Mouse (Mus musculus) forebrain, embryonic 13.5 days (tissue): ENCODE measurements around the gene Wdr90. TPM values are rescaled to one million over a fixed set of nuclear protein-coding genes. Genes with fewer than 3 reads are reported as not detected.

Source experiments
- ATAC-seq: fragments of 200-750 bp; cut with Nextera tagmentation; 2 replicates; pipeline ENCODE4 v1.8.0; 2017
- H3K27ac ChIP-seq: fragments of 300-500 bp; sonication (generic); 2 replicates; pipeline ENCODE4 v1.5.1; 2015; ENCODE audit warnings: inconsistent platforms, mild to moderate bottlenecking, moderate library complexity
- H3K27me3 ChIP-seq: fragments of 300-500 bp; sonication (generic); 2 replicates; pipeline ENCODE4 v1.6.1; 2015; ENCODE audit warnings: mild to moderate bottlenecking, inconsistent platforms
- H3K36me3 ChIP-seq: fragments of 300-500 bp; sonication (generic); 2 replicates; pipeline ENCODE4 v1.6.1; 2015; ENCODE audit warnings: mild to moderate bottlenecking, inconsistent platforms; ENCODE audit not compliant: poor library complexity, severe bottlenecking
- H3K4me1 ChIP-seq: fragments of 300-500 bp; sonication (generic); 2 replicates; pipeline ENCODE4 v1.6.1; 2015; ENCODE audit warnings: inconsistent platforms
- H3K4me2 ChIP-seq: fragments of 300-500 bp; sonication (generic); 2 replicates; pipeline ENCODE4 v1.6.1; 2015; ENCODE audit warnings: inconsistent platforms, mild to moderate bottlenecking, moderate library complexity
- H3K4me3 ChIP-seq: fragments of 300-500 bp; sonication (generic); 2 replicates; pipeline ENCODE4 v1.5.1; 2015; ENCODE audit warnings: mild to moderate bottlenecking, inconsistent platforms
- H3K9ac ChIP-seq: fragments of 300-500 bp; sonication (generic); 2 replicates; pipeline ENCODE4 v1.6.1; 2015; ENCODE audit warnings: mild to moderate bottlenecking, inconsistent platforms
- H3K9me3 ChIP-seq: fragments of 300-500 bp; sonication (generic); replicated peaks from 2 replicates; pipeline ENCODE4 v1.6.1; 2016; ENCODE audit warnings: inconsistent platforms
- WGBS: fragments of 180-500 bp; shearing (Covaris S2); methylation state at CpG from one replicate; pipeline ENCODE4 v1.1.7; 2015; 5-methylcytosine and 5-hydroxymethylcytosine counted together
- polyA plus RNA-seq: library from polyadenylated mRNA; unstranded; fragments of >200 nt; fragmentation: Nextera tagmentation; extraction: Ambion mirVana; gene quantifications from 2 replicates; pipeline ENCODE4 v1.2.1, GENCODE M21; 2015

Gene Wdr90
- polyA plus RNA-seq, 1 experiment from 2014 or later = 24.9 TPM

GRCm38 (mm10) chr17:25840519-25840918 is 20.8 kb downstream of the Wdr90 start:
- H3K36me3 ChIP-seq = peaks cover 56% of the 10 kb centered on the region
- 93% methylated on average over 6 of the region's 6 CpGs for WGBS

GRCm38 (mm10) chr17:25839455-25840235 is 21.7 kb downstream of the Wdr90 start:
- H3K9ac ChIP-seq = no peak overlapping the region
- peaks cover 57% of the 10 kb centered on the region for H3K36me3 ChIP-seq
- ATAC-seq = no peak
- 87% methylated on average over 14 of the region's 14 CpGs for WGBS
- no peaks in the 10 kb centered on the region for H3K27me3 ChIP-seq
- H3K4me3 ChIP-seq = no peak overlapping the region
- no peaks in the 10 kb centered on the region for H3K9me3 ChIP-seq
- H3K27ac ChIP-seq = no peak overlapping the region
- H3K4me1 ChIP-seq = peaks cover 49% of the 10 kb centered on the region
- no peak overlapping the region for H3K4me2 ChIP-seq

More at GRCm38 (mm10) chr17:25840519-25840918, 20.8 kb downstream of the Wdr90 start:
- Histone ChIP-seq H3K27ac (no peak overlapping the region), H3K9ac (no peak overlapping the region), H3K4me2 (no peak overlapping the region), H3K4me3 (no peak overlapping the region), H3K4me1 (peaks cover 44% of the 10 kb centered on the region), H3K9me3 (no peaks in the 10 kb centered on the region), H3K27me3 (no peaks in the 10 kb centered on the region)
- ATAC-seq = no peak

- H3K36me3 ChIP-seq = peaks cover 57% of the 10 kb centered on the region
- H3K9me3 ChIP-seq = no peaks in the 10 kb centered on the region
- no peak for ATAC-seq
- H3K9ac ChIP-seq = no peak overlapping the region
- H3K27me3 ChIP-seq = no peaks in the 10 kb centered on the region
- H3K4me3 ChIP-seq = no peak overlapping the region
- H3K4me1 ChIP-seq = peaks cover 54% of the 10 kb centered on the region
- 87% methylated on average over 4 of the region's 4 CpGs for WGBS
- no peak overlapping the region for H3K4me2 ChIP-seq
- H3K27ac ChIP-seq = no peak overlapping the region
Observed at GRCm38 (mm10) chr17:25838904-25839303, 22.4 kb downstream of the Wdr90 start.

- Histone ChIP-seq H3K9ac (peak overlapping the region; percentile 75), H3K9me3 (no peaks in the 10 kb centered on the region), H3K4me1 (peaks cover 50% of the 10 kb centered on the region), H3K27ac (peak overlapping the region; percentile 82), H3K4me2 (peak overlapping the region; percentile 79), H3K4me3 (peak overlapping the region; percentile 44; the same call in 1 of the 2 replicates), H3K27me3 (no peaks in the 10 kb centered on the region), H3K36me3 (peaks cover 57% of the 10 kb centered on the region)
- 27% methylated on average over 3 of the region's 3 CpGs for WGBS
- no peak for ATAC-seq
Observed at GRCm38 (mm10) chr17:25837533-25837932, 23.8 kb downstream of the Wdr90 start.

- H3K9me3 ChIP-seq = no peaks in the 10 kb centered on the region
Observed at GRCm38 (mm10) chr17:25837076-25837410, 24.3 kb downstream of the Wdr90 start, which contains the start of gene Rhbdl1. Rhbdl1 (minus strand) TSS chr17:25837295.

GRCm38 (mm10) chr17:25836397-25837075 is 24.8 kb downstream of the Wdr90 start:
- Histone ChIP-seq H3K4me3 (peak overlapping the region; percentile 44), H3K27me3 (no peaks in the 10 kb centered on the region), H3K36me3 (peaks cover 50% of the 10 kb centered on the region), H3K27ac (peak overlapping the region; percentile 82), H3K4me1 (peaks cover 56% of the 10 kb centered on the region), H3K9me3 (no peaks in the 10 kb centered on the region), H3K4me2 (peak overlapping the region; percentile 79), H3K9ac (peak overlapping the region; percentile 75)
- WGBS = 20% methylated on average over 23 of the region's 23 CpGs
- ATAC-seq = no peak

More at GRCm38 (mm10) chr17:25837076-25837410, 24.3 kb downstream of the Wdr90 start, which contains the start of gene Rhbdl1:
- Histone ChIP-seq H3K36me3 (peaks cover 52% of the 10 kb centered on the region), H3K9ac (peak within 1 kb of the TSS; percentile 75), H3K4me2 (peak within 1 kb of the TSS; percentile 79), H3K4me1 (peaks cover 51% of the 10 kb centered on the region), H3K27me3 (no peaks in the 10 kb centered on the region), H3K27ac (peak within 1 kb of the TSS; percentile 82), H3K4me3 (peak within 1 kb of the TSS; percentile 44)
- WGBS = under 1% methylated on average over 29 of the region's 29 CpGs
- ATAC-seq = peak; percentile 29

GRCm38 (mm10) chr17:25835816-25836215 is 25.5 kb downstream of the Wdr90 start:
- H3K9ac ChIP-seq = peak overlapping the region; percentile 75
- no peaks in the 10 kb centered on the region for H3K27me3 ChIP-seq
- no peak for ATAC-seq
- H3K9me3 ChIP-seq = no peaks in the 10 kb centered on the region
- H3K4me1 ChIP-seq = peaks cover 63% of the 10 kb centered on the region
- WGBS = 94% methylated on average over 16 of the region's 16 CpGs
- H3K4me3 ChIP-seq = no peak overlapping the region
- H3K27ac ChIP-seq = peak overlapping the region; percentile 82; the same call in 1 of the 2 replicates
- peak overlapping the region; percentile 79 for H3K4me2 ChIP-seq
- peaks cover 50% of the 10 kb centered on the region for H3K36me3 ChIP-seq

- no peaks in the 10 kb centered on the region for H3K9me3 ChIP-seq
- H3K27ac ChIP-seq = no peak overlapping the region; the same call in 1 of the 2 replicates
- H3K4me1 ChIP-seq = peaks cover 69% of the 10 kb centered on the region
- H3K9ac ChIP-seq = peak overlapping the region; percentile 27
- H3K36me3 ChIP-seq = peaks cover 50% of the 10 kb centered on the region
- H3K4me2 ChIP-seq = peak overlapping the region; percentile 98
- no peak for ATAC-seq
- no peak overlapping the region for H3K4me3 ChIP-seq
- 93% methylated on average over 7 of the region's 7 CpGs for WGBS
- H3K27me3 ChIP-seq = no peaks in the 10 kb centered on the region
Observed at GRCm38 (mm10) chr17:25835301-25835700, 26.0 kb downstream of the Wdr90 start.

GRCm38 (mm10) chr17:25834595-25835222 is 26.6 kb downstream of the Wdr90 start:
- H3K27ac ChIP-seq = no peak overlapping the region
- peak overlapping the region; percentile 98 for H3K4me2 ChIP-seq
- no peak for ATAC-seq
- peak overlapping the region; percentile 87 for H3K4me3 ChIP-seq
- peak overlapping the region; percentile 89 for H3K9ac ChIP-seq
- no peaks in the 10 kb centered on the region for H3K9me3 ChIP-seq
- WGBS = 87% methylated on average over 12 of the region's 12 CpGs
- peaks cover 74% of the 10 kb centered on the region for H3K4me1 ChIP-seq
- H3K27me3 ChIP-seq = no peaks in the 10 kb centered on the region
- H3K36me3 ChIP-seq = peaks cover 50% of the 10 kb centered on the region

GRCm38 (mm10) chr17:25833961-25834594 is 27.2 kb downstream of the Wdr90 start:
- WGBS = 54% methylated on average over 6 of the region's 6 CpGs
- H3K9ac ChIP-seq = peak overlapping the region; percentile 89
- peaks cover 78% of the 10 kb centered on the region for H3K4me1 ChIP-seq
- no peaks in the 10 kb centered on the region for H3K9me3 ChIP-seq
- peaks cover 45% of the 10 kb centered on the region for H3K36me3 ChIP-seq
- peak overlapping the region; percentile 87 for H3K4me3 ChIP-seq
- H3K27ac ChIP-seq = peak overlapping the region; percentile 90; the same call in 1 of the 2 replicates
- peak overlapping the region; percentile 98 for H3K4me2 ChIP-seq
- no peaks in the 10 kb centered on the region for H3K27me3 ChIP-seq
- no peak for ATAC-seq

GRCm38 (mm10) chr17:25833291-25833663 is 28.0 kb downstream of the Wdr90 start, which contains the start of gene Stub1:
Stub1 (minus strand) TSS chr17:25833404.
- H3K27me3 ChIP-seq = no peaks in the 10 kb centered on the region
- under 1% methylated on average over 24 of the region's 24 CpGs for WGBS
- no peaks in the 10 kb centered on the region for H3K9me3 ChIP-seq
- peaks cover 40% of the 10 kb centered on the region for H3K36me3 ChIP-seq
- H3K4me2 ChIP-seq = peak within 1 kb of the TSS; percentile 98
- H3K27ac ChIP-seq = peak within 1 kb of the TSS; percentile 90
- peaks cover 81% of the 10 kb centered on the region for H3K4me1 ChIP-seq
- ATAC-seq = no peak
- H3K4me3 ChIP-seq = peak within 1 kb of the TSS; percentile 87
- H3K9ac ChIP-seq = peak within 1 kb of the TSS; percentile 89
